ENCODE assay signal across 28 mouse cellular contexts in genomic region chr15:17088644-17089228, GRCm38 (mm10).
DNase-seq lines count a peak whose midpoint lies in the region; ATAC-seq and TF ChIP-seq lines count a peak whose summit lies in the region.
"Had no signal": no experiment of that assay in that cellular context is flagged by ENCODE, and none has a peak within 500 bp of the region (broad histone marks: within the 10 kb centered on the region; RNA-seq: fewer than 3 reads in every experiment).

No protein-coding gene starts in this region.

- no peaks in the 10 kb centered on the region for H3K4me1 ChIP-seq in ES-Bruce4 (ENCODE audit: control insufficient read depth, insufficient read depth, low read length)
- no peaks in the 10 kb centered on the region for H3K4me1 ChIP-seq in intestine, embryonic 15.5 days (replicated peaks)
- H3K4me1 ChIP-seq in intestine, postnatal 0 days (replicated peaks; ENCODE audit: control insufficient read depth, insufficient read depth, low read length), result no peaks in the 10 kb centered on the region
- H3K4me1 ChIP-seq: embryonic facial prominence, embryonic 13.5 days; embryonic facial prominence, embryonic 15.5 days; forebrain, embryonic 10.5 days; forebrain, embryonic 12.5 days had no signal

- no peak for TF ChIP-seq EP300 in ES-Bruce4 (IDR thresholded peaks at IDR 0.05; ENCODE audit: insufficient read depth, low read depth, low read length)

- H3K9ac ChIP-seq in ES-Bruce4 (ENCODE audit: low read depth, poor library complexity, severe bottlenecking), result no peak overlapping the region
- no peak overlapping the region for H3K9ac ChIP-seq in intestine, embryonic 15.5 days
- no peak overlapping the region for H3K9ac ChIP-seq in intestine, postnatal 0 days (ENCODE audit: low read depth, low read length)
- H3K9ac ChIP-seq: embryonic facial prominence, embryonic 13.5 days; embryonic facial prominence, embryonic 15.5 days; forebrain, embryonic 12.5 days had no signal

- H3K9me3 ChIP-seq in ES-Bruce4 (replicated peaks; ENCODE audit: control insufficient read depth, insufficient read depth, low read length, poor library complexity, severe bottlenecking), result peaks cover 20% of the 10 kb centered on the region
- H3K9me3 ChIP-seq in intestine, embryonic 15.5 days, result no peaks in the 10 kb centered on the region
- H3K9me3 ChIP-seq in intestine, postnatal 0 days (ENCODE audit: control insufficient read depth), result no peaks in the 10 kb centered on the region
- H3K9me3 ChIP-seq: embryonic facial prominence, embryonic 13.5 days; embryonic facial prominence, embryonic 15.5 days; forebrain, embryonic 10.5 days; forebrain, embryonic 12.5 days; G1E had no signal

- intact Hi-C loops in left cerebral cortex, postnatal 4 days (cut with DNase I), result no loop called here

- peak; percentile 43; the same call in 1 of the 2 replicates for ATAC-seq in intestine, embryonic 15.5 days
- ATAC-seq in intestine, postnatal 0 days, result peak; percentile 82
- ATAC-seq: activated CD4-positive, CD25-positive, alpha-beta regulatory T cell, adult 4 months; CD4-positive, CD25-positive, alpha-beta regulatory T cell, adult 4 months; forebrain, embryonic 16.5 days; Patski had no signal

- peak; percentile 85 for DNase-seq in R1 (ENCODE audit: low read depth, low spot score)
- DNase-seq in ovary, postnatal 36 days (ENCODE audit: low spot score), result no peak
- no peak for DNase-seq in left cerebral cortex, postnatal 4 days
- no peak for DNase-seq in thymus, adult 18-20 months
- DNase-seq: adrenal gland, adult 8-10 months; adrenal gland, postnatal 14 days; adrenal gland, postnatal 36 days; B cell, adult 2 months; cerebellum, adult 11-12 months; cerebellum, adult 2 months; cerebellum, adult 9-10 months; cerebellum, postnatal 14 days; cerebellum, postnatal 36 days; embryo, embryonic 11 days had no signal

- no peak for TF ChIP-seq POLR2A in ES-Bruce4 (IDR thresholded peaks at IDR 0.05; ENCODE audit: insufficient read depth, low read length)

- 87% methylated on average over 5 of the region's 5 CpGs for WGBS in intestine, embryonic 15.5 days
- 63% methylated on average over 5 of the region's 5 CpGs for WGBS in intestine, postnatal 0 days

- no peaks in the 10 kb centered on the region for H3K27me3 ChIP-seq in ES-Bruce4 (ENCODE audit: control insufficient read depth, insufficient read depth, low read length, poor library complexity, severe bottlenecking)
- no peaks in the 10 kb centered on the region for H3K27me3 ChIP-seq in intestine, embryonic 15.5 days (replicated peaks)
- H3K27me3 ChIP-seq in intestine, postnatal 0 days (replicated peaks; ENCODE audit: control insufficient read depth, insufficient read depth, low read length), result no peaks in the 10 kb centered on the region
- H3K27me3 ChIP-seq: CH12.LX; embryonic facial prominence, embryonic 13.5 days; embryonic facial prominence, embryonic 15.5 days; forebrain, embryonic 12.5 days; Patski had no signal

- no peak overlapping the region for H3K4me3 ChIP-seq in ES-Bruce4 (ENCODE audit: low read depth, low read length)
- H3K4me3 ChIP-seq in intestine, embryonic 15.5 days (replicated peaks), result no peak overlapping the region
- no peak overlapping the region for H3K4me3 ChIP-seq in intestine, postnatal 0 days (ENCODE audit: low read depth, low read length)
- H3K4me3 ChIP-seq: embryonic facial prominence, embryonic 13.5 days; embryonic facial prominence, embryonic 15.5 days; erythroblast, embryonic 14.5 days; forebrain, embryonic 10.5 days; forebrain, embryonic 12.5 days had no signal

- peak overlapping the region; percentile 97 for H3K27ac ChIP-seq in ES-Bruce4 (ENCODE audit: insufficient read depth, low read length)
- H3K27ac ChIP-seq in intestine, embryonic 15.5 days, result no peak overlapping the region
- no peak overlapping the region for H3K27ac ChIP-seq in intestine, postnatal 0 days (ENCODE audit: low read depth, low read length)
- H3K27ac ChIP-seq: embryonic facial prominence, embryonic 13.5 days; embryonic facial prominence, embryonic 15.5 days; forebrain, embryonic 10.5 days; forebrain, embryonic 12.5 days had no signal

- H3K4me2 ChIP-seq in intestine, embryonic 15.5 days (replicated peaks), result no peak overlapping the region
- H3K4me2 ChIP-seq in intestine, postnatal 0 days (replicated peaks; ENCODE audit: low read depth), result no peak overlapping the region
- H3K4me2 ChIP-seq: embryonic facial prominence, embryonic 13.5 days; embryonic facial prominence, embryonic 15.5 days; forebrain, embryonic 12.5 days had no signal

- no peaks in the 10 kb centered on the region for H3K36me3 ChIP-seq in ES-Bruce4 (ENCODE audit: control insufficient read depth, insufficient read depth, low read length, poor library complexity, severe bottlenecking)
- H3K36me3 ChIP-seq in intestine, embryonic 15.5 days, result no peaks in the 10 kb centered on the region
- no peaks in the 10 kb centered on the region for H3K36me3 ChIP-seq in intestine, postnatal 0 days (ENCODE audit: control insufficient read depth, insufficient read depth)
- H3K36me3 ChIP-seq: embryonic facial prominence, embryonic 13.5 days; embryonic facial prominence, embryonic 15.5 days; forebrain, embryonic 10.5 days; forebrain, embryonic 12.5 days; G1E had no signal

- TF ChIP-seq CTCF in ES-Bruce4 (IDR thresholded peaks at IDR 0.05; ENCODE audit: low read depth, low read length), result no peak
- TF ChIP-seq CTCF in intestine, postnatal 0 days (IDR thresholded peaks at IDR 0.05; ENCODE audit: low read depth), result no peak
